Mouse (Mus musculus): ENCODE data around the gene Egln2. TPM values are rescaled to one million over a fixed set of nuclear protein-coding genes. Genes with fewer than 3 reads are reported as not detected.

The Egln2 gene
- polyA plus RNA-seq (2016; fragmentation: Nextera tagmentation; extraction: Ambion mirVana): 80.4 and 84.4 TPM in 2 replicates

- H3K27me3 ChIP-seq (ENCODE audit: low read depth, poor library complexity, severe bottlenecking): no peaks in the 10 kb centered on the region
- H3K4me1 ChIP-seq: peaks cover 48% of the 10 kb centered on the region
- H3K36me3 ChIP-seq: peaks cover 55% of the 10 kb centered on the region
- H3K27ac ChIP-seq (replicated peaks): peak within 1 kb of the TSS; percentile 98
- peak within 1 kb of the TSS; percentile 86 for H3K4me3 ChIP-seq
- DNase-seq (ENCODE audit: low spot score): peak; percentile 96
- no peaks in the 10 kb centered on the region for H3K9me3 ChIP-seq (replicated peaks)
- 2% methylated on average over 61 of the region's 61 CpGs for WGBS
These were observed at the start of gene Egln2 for GRCm38 (mm10) chr7:27166614-27167474. Gene Egln2 (minus strand): TSS chr7:27166802.

DNA sequence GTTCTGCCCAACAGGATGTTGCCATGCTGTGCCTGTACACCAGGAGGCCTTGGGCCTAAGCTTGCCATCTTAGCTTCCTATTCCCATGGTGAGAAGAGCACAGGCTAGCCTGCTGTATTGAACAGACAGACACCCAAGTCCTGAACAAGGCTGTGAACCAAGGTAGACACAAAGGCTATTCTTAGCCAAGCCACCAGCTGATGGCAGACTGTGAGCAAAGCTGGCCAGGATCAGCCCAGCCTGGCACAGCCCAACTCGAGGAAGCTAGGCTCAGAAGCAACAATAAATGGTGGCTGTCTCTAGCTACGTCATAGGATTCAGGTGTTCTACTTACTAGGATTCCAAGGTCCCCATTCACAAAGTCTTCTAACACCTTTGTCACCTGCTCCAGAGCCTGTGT, 46.0 kb upstream of the Egln2 start:
- DNase-seq (ENCODE audit: low spot score): no peak
- Histone ChIP-seq H3K4me1 (no peaks in the 10 kb centered on the region), H3K27me3 (ENCODE audit: low read depth, poor library complexity, severe bottlenecking) (no peaks in the 10 kb centered on the region), H3K4me3 (no peak overlapping the region), H3K27ac (replicated peaks) (no peak overlapping the region), H3K9me3 (replicated peaks) (no peaks in the 10 kb centered on the region), H3K36me3 (peaks cover 92% of the 10 kb centered on the region)
- WGBS: 91% methylated on average over 2 of the region's 2 CpGs

GRCm38 (mm10) chr7:27203730-27204449, 37.3 kb upstream of the Egln2 start:
- no peaks in the 10 kb centered on the region for H3K9me3 ChIP-seq (replicated peaks)
- WGBS: 98% methylated on average over 8 of the region's 8 CpGs
- H3K27me3 ChIP-seq (ENCODE audit: low read depth, poor library complexity, severe bottlenecking): no peaks in the 10 kb centered on the region
- no peaks in the 10 kb centered on the region for H3K4me1 ChIP-seq
- DNase-seq (ENCODE audit: low spot score): no peak
- no peak overlapping the region for H3K4me3 ChIP-seq
- no peak overlapping the region for H3K27ac ChIP-seq (replicated peaks)
- H3K36me3 ChIP-seq: peaks cover 77% of the 10 kb centered on the region

DNA sequence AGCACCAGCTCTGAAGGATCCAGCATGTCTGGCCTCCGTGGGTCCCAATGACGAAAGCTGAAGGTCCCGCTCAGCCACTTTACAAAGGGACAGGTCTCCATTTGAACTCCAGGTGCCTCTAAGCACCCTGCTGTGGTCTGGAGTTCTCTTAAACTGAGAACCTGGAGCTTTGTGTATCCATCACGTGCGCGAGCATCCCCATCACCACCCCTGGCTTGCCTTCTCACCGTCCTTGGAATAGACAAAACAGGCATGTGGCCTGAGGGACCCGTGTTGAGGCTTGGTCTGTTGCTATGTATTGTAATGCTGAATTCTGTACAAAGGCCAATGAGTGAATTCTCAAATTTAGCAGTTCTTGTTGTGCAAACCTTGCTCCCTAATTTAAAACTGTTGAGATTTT, 32.2 kb upstream of the Egln2 start:
- Histone ChIP-seq H3K9me3 (replicated peaks) (no peaks in the 10 kb centered on the region), H3K4me1 (peaks cover 21% of the 10 kb centered on the region), H3K36me3 (peaks cover 53% of the 10 kb centered on the region), H3K27me3 (ENCODE audit: low read depth, poor library complexity, severe bottlenecking) (no peaks in the 10 kb centered on the region), H3K27ac (replicated peaks) (no peak overlapping the region), H3K4me3 (no peak overlapping the region)
- no peak for DNase-seq (ENCODE audit: low spot score)
- WGBS: 96% methylated on average over 8 of the region's 8 CpGs

DNA sequence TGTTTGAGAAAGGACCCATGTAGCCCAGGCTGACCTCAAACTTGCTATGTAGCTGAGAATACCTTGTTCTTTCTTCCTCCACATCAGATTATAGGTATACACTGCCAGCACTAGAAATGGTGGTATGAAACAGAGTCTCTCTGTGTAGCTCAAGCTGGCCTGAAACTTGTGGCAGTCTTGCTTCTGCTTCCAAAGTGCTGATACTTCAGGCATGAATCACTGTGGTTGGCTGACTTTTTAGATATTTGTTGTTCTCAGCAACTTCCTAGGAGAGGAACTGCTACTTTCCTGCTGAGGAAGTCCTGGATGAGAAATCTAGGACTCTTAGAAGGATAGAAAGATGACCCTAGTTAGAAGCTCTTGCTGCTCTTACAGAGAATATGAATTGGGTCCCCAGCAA, 31.8 kb upstream of the Egln2 start:
- Histone ChIP-seq H3K27me3 (ENCODE audit: low read depth, poor library complexity, severe bottlenecking) (no peaks in the 10 kb centered on the region), H3K36me3 (peaks cover 53% of the 10 kb centered on the region), H3K27ac (replicated peaks) (no peak overlapping the region), H3K4me1 (peaks cover 25% of the 10 kb centered on the region), H3K9me3 (replicated peaks) (no peaks in the 10 kb centered on the region), H3K4me3 (no peak overlapping the region)
- DNase-seq (ENCODE audit: low spot score): no peak

- 93% methylated on average over 8 of the region's 8 CpGs for WGBS
- Histone ChIP-seq H3K27me3 (ENCODE audit: low read depth, poor library complexity, severe bottlenecking) (no peaks in the 10 kb centered on the region), H3K36me3 (peaks cover 53% of the 10 kb centered on the region), H3K9me3 (replicated peaks) (no peaks in the 10 kb centered on the region), H3K27ac (replicated peaks) (no peak overlapping the region), H3K4me3 (peak overlapping the region; percentile 73; the same call in 1 of the 2 replicates), H3K4me1 (peaks cover 25% of the 10 kb centered on the region)
- no peak for DNase-seq (ENCODE audit: low spot score)
These were observed 31.0 kb upstream of the Egln2 start for GRCm38 (mm10) chr7:27197634-27198033.

GRCm38 (mm10) chr7:27197136-27197535, 30.5 kb upstream of the Egln2 start:
- H3K36me3 ChIP-seq: peaks cover 53% of the 10 kb centered on the region
- H3K4me3 ChIP-seq: peak overlapping the region; percentile 73; the same call in 1 of the 2 replicates
- no peaks in the 10 kb centered on the region for H3K9me3 ChIP-seq (replicated peaks)
- no peaks in the 10 kb centered on the region for H3K27me3 ChIP-seq (ENCODE audit: low read depth, poor library complexity, severe bottlenecking)
- peaks cover 25% of the 10 kb centered on the region for H3K4me1 ChIP-seq
- no peak for DNase-seq (ENCODE audit: low spot score)
- WGBS: 92% methylated on average over 3 of the region's 3 CpGs
- 0 out of 2 replicates have a peak overlapping the region, but pooled peaks have one; percentile 17 for H3K27ac ChIP-seq (replicated peaks)

GRCm38 (mm10) chr7:27195681-27196611, 29.3 kb upstream of the Egln2 start, which contains the start of the genes BC024978 and Snrpa:
Gene BC024978 (plus strand): TSS chr7:27195781.
Gene Snrpa (minus strand): TSS chr7:27196271.
- H3K27me3 ChIP-seq (ENCODE audit: low read depth, poor library complexity, severe bottlenecking): no peaks in the 10 kb centered on the region
- H3K4me3 ChIP-seq: peak within 1 kb of the TSS; percentile 73
- peak within 1 kb of the TSS; percentile 94 for H3K27ac ChIP-seq (replicated peaks)
- H3K4me1 ChIP-seq: peaks cover 25% of the 10 kb centered on the region
- no peaks in the 10 kb centered on the region for H3K9me3 ChIP-seq (replicated peaks)
- under 1% methylated on average over 64 of the region's 64 CpGs for WGBS
- H3K36me3 ChIP-seq: peaks cover 56% of the 10 kb centered on the region
- peak; percentile 96 for DNase-seq (ENCODE audit: low spot score)

GRCm38 (mm10) chr7:27193731-27194130, 27.1 kb upstream of the Egln2 start:
- WGBS: 87% methylated on average over 4 of the region's 4 CpGs
- H3K4me3 ChIP-seq: peak overlapping the region; percentile 73

DNA sequence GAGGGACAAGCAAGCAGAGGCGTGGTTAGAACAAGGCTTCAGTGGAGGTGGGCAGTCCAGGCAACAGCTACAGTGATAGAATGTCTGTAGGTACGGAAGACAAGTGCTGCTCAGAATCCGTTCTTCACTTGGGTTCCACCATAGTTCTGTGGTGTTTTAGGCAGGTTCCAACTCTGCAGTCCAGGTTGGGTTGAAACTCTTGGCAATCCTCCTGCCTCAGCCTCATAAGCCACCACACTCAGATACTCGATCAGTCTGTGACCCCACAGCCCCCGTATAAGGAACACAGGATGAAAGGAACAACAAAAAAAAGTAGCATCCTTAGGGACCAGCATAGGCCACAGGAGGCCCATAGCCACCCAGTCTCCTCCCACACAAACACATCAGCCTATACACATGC, 25.8 kb upstream of the Egln2 start:
- Histone ChIP-seq H3K27me3 (ENCODE audit: low read depth, poor library complexity, severe bottlenecking) (no peaks in the 10 kb centered on the region), H3K27ac (replicated peaks) (no peak overlapping the region), H3K4me1 (peaks cover 25% of the 10 kb centered on the region), H3K4me3 (no peak overlapping the region), H3K36me3 (peaks cover 79% of the 10 kb centered on the region), H3K9me3 (replicated peaks) (no peaks in the 10 kb centered on the region; the same call in 1 of the 2 replicates)
- DNase-seq (ENCODE audit: low spot score): no peak
- 97% methylated on average over 5 of the region's 5 CpGs for WGBS

More at GRCm38 (mm10) chr7:27193731-27194130, 27.1 kb upstream of the Egln2 start:
- Histone ChIP-seq H3K27ac (replicated peaks) (no peak overlapping the region), H3K4me1 (peaks cover 25% of the 10 kb centered on the region), H3K36me3 (peaks cover 70% of the 10 kb centered on the region), H3K9me3 (replicated peaks) (no peaks in the 10 kb centered on the region; the same call in 1 of the 2 replicates), H3K27me3 (ENCODE audit: low read depth, poor library complexity, severe bottlenecking) (no peaks in the 10 kb centered on the region)
- DNase-seq (ENCODE audit: low spot score): no peak

DNA sequence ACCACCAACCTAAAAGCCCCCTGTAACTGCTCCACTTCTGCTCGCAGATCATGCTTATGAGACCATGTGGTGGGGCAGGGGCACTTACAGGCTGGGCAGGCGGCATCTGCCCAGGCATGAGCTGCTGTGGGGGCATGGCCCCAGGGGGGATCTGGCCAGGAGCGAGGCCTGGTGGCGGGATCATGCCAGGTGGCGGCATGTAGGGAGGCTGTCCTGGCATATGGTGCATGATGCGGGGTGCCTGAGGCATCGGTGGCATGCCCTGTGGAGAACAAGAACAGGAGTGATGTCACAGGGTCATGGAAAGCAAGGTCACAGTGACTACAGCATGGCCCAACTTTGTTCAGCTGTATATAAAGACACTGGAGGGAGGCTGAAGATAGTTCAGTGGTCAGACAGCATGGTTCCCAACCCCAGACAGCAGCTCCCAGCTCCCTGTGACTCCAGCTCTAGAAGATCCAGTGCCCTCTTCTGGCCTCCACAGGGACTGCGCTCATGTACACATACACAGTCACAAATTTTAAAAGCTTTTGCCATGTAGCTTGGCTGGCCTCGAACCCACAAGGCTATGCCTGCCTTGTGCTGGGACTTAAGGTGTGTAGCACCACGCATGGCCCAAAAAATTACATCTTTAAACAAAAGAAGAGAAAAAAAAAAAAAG, 22.8 kb upstream of the Egln2 start:
- Histone ChIP-seq H3K4me1 (peaks cover 10% of the 10 kb centered on the region), H3K9me3 (replicated peaks) (peaks cover 7% of the 10 kb centered on the region), H3K4me3 (no peak overlapping the region), H3K27ac (replicated peaks) (no peak overlapping the region), H3K27me3 (ENCODE audit: low read depth, poor library complexity, severe bottlenecking) (no peaks in the 10 kb centered on the region), H3K36me3 (peaks cover 99% of the 10 kb centered on the region)
- no peak for DNase-seq (ENCODE audit: low spot score)
- WGBS: 96% methylated on average over 10 of the region's 10 CpGs

All from midbrain, embryonic 10.5 days (tissue).